Mouse (Mus musculus) stomach, postnatal 0 days (tissue): ENCODE measurements around the gene Neurl4.

Source experiments
- CTCF ChIP-seq: IDR thresholded peaks from 2 replicates; pipeline ENCODE4 v1.5.1; 2016; ENCODE audit warnings: antibody characterized with exemption, low read depth, mild to moderate bottlenecking, moderate library complexity
- EP300 ChIP-seq: optimal IDR thresholded peaks from 2 replicates; pipeline ENCODE3; 2016; ENCODE audit warnings: antibody characterized with exemption

DNA sequence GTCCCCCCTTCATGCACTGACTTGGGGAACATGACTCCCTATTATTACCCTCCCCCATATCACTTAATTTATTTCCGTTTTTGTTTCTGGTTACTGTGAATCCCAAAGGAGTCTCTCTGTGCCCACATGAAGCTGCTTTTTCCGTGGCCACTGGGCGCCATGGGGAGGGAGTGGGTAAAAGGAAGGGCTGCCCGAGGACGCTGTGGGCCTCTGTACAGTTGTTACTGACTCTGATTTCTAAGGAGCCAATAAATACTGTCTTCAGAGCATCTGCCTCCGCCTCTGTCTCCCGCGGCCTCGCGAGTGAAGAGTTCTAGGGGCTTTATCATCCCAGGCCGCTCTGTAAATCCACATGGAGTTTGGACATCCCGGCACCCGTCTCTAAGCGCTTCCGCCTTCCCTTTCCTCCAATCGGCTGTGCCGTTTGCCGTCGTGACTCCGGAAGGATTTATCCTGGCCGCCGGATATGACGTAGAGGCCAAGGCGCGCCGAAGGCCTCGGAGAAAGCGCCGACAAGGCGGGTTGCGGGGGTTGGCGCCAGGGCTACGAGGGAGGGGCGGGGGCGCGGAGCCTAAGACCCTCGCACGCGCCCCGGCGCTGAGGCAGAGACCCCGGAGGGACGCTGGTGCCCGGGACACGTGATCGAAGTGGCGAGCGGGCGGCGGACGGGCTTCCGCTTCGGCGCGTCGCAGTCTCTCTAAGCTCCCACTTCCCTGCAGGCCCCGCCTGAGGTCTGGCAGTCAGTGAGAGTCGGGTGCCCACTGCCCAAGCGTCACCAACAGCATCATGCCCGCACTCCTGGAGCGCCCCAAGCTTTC, 12.9 kb downstream of the Neurl4 start, which contains the start of gene Gps2:
- TF ChIP-seq EP300 (no peak), CTCF (no peak)
